Mouse (Mus musculus): ENCODE measurements around the gene Kazald1. TPM values are rescaled to one million over a fixed set of nuclear protein-coding genes. Genes with fewer than 3 reads are reported as not detected.

Gene Kazald1
- polyA plus RNA-seq, 1 experiment from 2014 or later = 2.7 TPM

GRCm38 (mm10) chr19:45077742-45078645, 3.0 kb downstream of the Kazald1 start:
- no peak overlapping the region for H3K9ac ChIP-seq (ENCODE audit: low read depth, low read length)
- H3K4me3 ChIP-seq (ENCODE audit: low read depth, low read length) = no peak overlapping the region
- no peak overlapping the region for H3K27ac ChIP-seq (ENCODE audit: low read depth, low read length)
- peaks cover 41% of the 10 kb centered on the region for H3K4me1 ChIP-seq (ENCODE audit: control insufficient read depth, insufficient read depth, low read length)
- no peaks in the 10 kb centered on the region for H3K9me3 ChIP-seq (replicated peaks; ENCODE audit: control insufficient read depth, low read length)
- peaks cover 52% of the 10 kb centered on the region for H3K27me3 ChIP-seq (ENCODE audit: control insufficient read depth, insufficient read depth, low read length)
- WGBS (ENCODE audit: insufficient replicate concordance) = 8% methylated on average over 20 of the region's 20 CpGs
- H3K36me3 ChIP-seq (ENCODE audit: control insufficient read depth, insufficient read depth, low read length) = no peaks in the 10 kb centered on the region
- ATAC-seq (replicated peaks; ENCODE audit: insufficient number of reproducible peaks, low FRiP score, low TSS enrichment) = no peak
- H3K4me2 ChIP-seq = no peak overlapping the region

- Histone ChIP-seq H3K9me3 (replicated peaks; ENCODE audit: control insufficient read depth, low read length) (no peaks in the 10 kb centered on the region), H3K4me1 (ENCODE audit: control insufficient read depth, insufficient read depth, low read length) (peaks cover 46% of the 10 kb centered on the region), H3K4me2 (peak overlapping the region; percentile 69), H3K27ac (ENCODE audit: low read depth, low read length) (no peak overlapping the region), H3K4me3 (ENCODE audit: low read depth, low read length) (peak overlapping the region; percentile 43), H3K36me3 (ENCODE audit: control insufficient read depth, insufficient read depth, low read length) (no peaks in the 10 kb centered on the region), H3K9ac (ENCODE audit: low read depth, low read length) (no peak overlapping the region; the same call in 1 of the 2 replicates), H3K27me3 (ENCODE audit: control insufficient read depth, insufficient read depth, low read length) (peaks cover 52% of the 10 kb centered on the region)
- no peak for ATAC-seq (replicated peaks; ENCODE audit: insufficient number of reproducible peaks, low FRiP score, low TSS enrichment)
- 7% methylated on average over 17 of the region's 17 CpGs for WGBS (ENCODE audit: insufficient replicate concordance)
These were observed 4.1 kb downstream of the Kazald1 start for GRCm38 (mm10) chr19:45078971-45079764.

- Histone ChIP-seq H3K4me1 (ENCODE audit: control insufficient read depth, insufficient read depth, low read length) (peaks cover 49% of the 10 kb centered on the region), H3K9ac (ENCODE audit: low read depth, low read length) (peak overlapping the region; percentile 29), H3K27ac (ENCODE audit: low read depth, low read length) (no peak overlapping the region), H3K27me3 (ENCODE audit: control insufficient read depth, insufficient read depth, low read length) (peaks cover 52% of the 10 kb centered on the region), H3K4me2 (peak overlapping the region; percentile 69), H3K36me3 (ENCODE audit: control insufficient read depth, insufficient read depth, low read length) (no peaks in the 10 kb centered on the region), H3K4me3 (ENCODE audit: low read depth, low read length) (peak overlapping the region; percentile 43), H3K9me3 (replicated peaks; ENCODE audit: control insufficient read depth, low read length) (no peaks in the 10 kb centered on the region)
- 0 out of 2 replicates have a peak, but pooled peaks have one; percentile 28 for ATAC-seq (replicated peaks; ENCODE audit: insufficient number of reproducible peaks, low FRiP score, low TSS enrichment)
- WGBS (ENCODE audit: insufficient replicate concordance) = 1% methylated on average over 45 of the region's 45 CpGs
These were observed 4.9 kb downstream of the Kazald1 start for GRCm38 (mm10) chr19:45079769-45080515.

GRCm38 (mm10) chr19:45080711-45081110, 5.7 kb downstream of the Kazald1 start:
- Histone ChIP-seq H3K9me3 (replicated peaks; ENCODE audit: control insufficient read depth, low read length) (no peaks in the 10 kb centered on the region), H3K4me1 (ENCODE audit: control insufficient read depth, insufficient read depth, low read length) (peaks cover 48% of the 10 kb centered on the region), H3K36me3 (ENCODE audit: control insufficient read depth, insufficient read depth, low read length) (no peaks in the 10 kb centered on the region), H3K27me3 (ENCODE audit: control insufficient read depth, insufficient read depth, low read length) (peaks cover 56% of the 10 kb centered on the region), H3K27ac (ENCODE audit: low read depth, low read length) (no peak overlapping the region), H3K9ac (ENCODE audit: low read depth, low read length) (no peak overlapping the region; the same call in 1 of the 2 replicates), H3K4me2 (peak overlapping the region; percentile 69), H3K4me3 (ENCODE audit: low read depth, low read length) (peak overlapping the region; percentile 43)
- no peak for ATAC-seq (replicated peaks; ENCODE audit: insufficient number of reproducible peaks, low FRiP score, low TSS enrichment)
- WGBS (ENCODE audit: insufficient replicate concordance) = 2% methylated on average over 17 of the region's 17 CpGs

- Histone ChIP-seq H3K4me3 (ENCODE audit: low read depth, low read length) (peak overlapping the region; percentile 43), H3K9me3 (replicated peaks; ENCODE audit: control insufficient read depth, low read length) (no peaks in the 10 kb centered on the region), H3K4me1 (ENCODE audit: control insufficient read depth, insufficient read depth, low read length) (peaks cover 43% of the 10 kb centered on the region), H3K27ac (ENCODE audit: low read depth, low read length) (no peak overlapping the region), H3K9ac (ENCODE audit: low read depth, low read length) (no peak overlapping the region), H3K4me2 (peak overlapping the region; percentile 69), H3K36me3 (ENCODE audit: control insufficient read depth, insufficient read depth, low read length) (no peaks in the 10 kb centered on the region), H3K27me3 (ENCODE audit: control insufficient read depth, insufficient read depth, low read length) (peaks cover 55% of the 10 kb centered on the region)
- ATAC-seq (replicated peaks; ENCODE audit: insufficient number of reproducible peaks, low FRiP score, low TSS enrichment) = no peak
- WGBS (ENCODE audit: insufficient replicate concordance) = 1% methylated on average over 5 of the region's 5 CpGs
These were observed 6.2 kb downstream of the Kazald1 start for GRCm38 (mm10) chr19:45081279-45081678.

GRCm38 (mm10) chr19:45081841-45082550, 7.0 kb downstream of the Kazald1 start:
- Histone ChIP-seq H3K4me1 (ENCODE audit: control insufficient read depth, insufficient read depth, low read length) (peaks cover 37% of the 10 kb centered on the region), H3K9me3 (replicated peaks; ENCODE audit: control insufficient read depth, low read length) (no peaks in the 10 kb centered on the region), H3K27ac (ENCODE audit: low read depth, low read length) (no peak overlapping the region), H3K36me3 (ENCODE audit: control insufficient read depth, insufficient read depth, low read length) (no peaks in the 10 kb centered on the region), H3K4me2 (no peak overlapping the region), H3K4me3 (ENCODE audit: low read depth, low read length) (no peak overlapping the region), H3K9ac (ENCODE audit: low read depth, low read length) (no peak overlapping the region), H3K27me3 (ENCODE audit: control insufficient read depth, insufficient read depth, low read length) (peaks cover 48% of the 10 kb centered on the region)
- no peak for ATAC-seq (replicated peaks; ENCODE audit: insufficient number of reproducible peaks, low FRiP score, low TSS enrichment)
- 17% methylated on average over 11 of the region's 11 CpGs for WGBS (ENCODE audit: insufficient replicate concordance)

GRCm38 (mm10) chr19:45097868-45098267, 22.8 kb downstream of the Kazald1 start:
- no peak overlapping the region for H3K27ac ChIP-seq (ENCODE audit: low read depth, low read length)

More at GRCm38 (mm10) chr19:45097868-45098267, 22.8 kb downstream of the Kazald1 start:
- 16% methylated on average over 11 of the region's 11 CpGs for WGBS (ENCODE audit: insufficient replicate concordance)
- Histone ChIP-seq H3K4me3 (ENCODE audit: low read depth, low read length) (no peak overlapping the region), H3K9ac (ENCODE audit: low read depth, low read length) (no peak overlapping the region), H3K36me3 (ENCODE audit: control insufficient read depth, insufficient read depth, low read length) (no peaks in the 10 kb centered on the region), H3K4me1 (ENCODE audit: control insufficient read depth, insufficient read depth, low read length) (no peaks in the 10 kb centered on the region), H3K27me3 (ENCODE audit: control insufficient read depth, insufficient read depth, low read length) (0 out of 2 replicates have a peak, but pooled peaks cover 2% of the 10 kb centered on the region), H3K4me2 (no peak overlapping the region), H3K9me3 (replicated peaks; ENCODE audit: control insufficient read depth, low read length) (no peaks in the 10 kb centered on the region)
- ATAC-seq (replicated peaks; ENCODE audit: insufficient number of reproducible peaks, low FRiP score, low TSS enrichment) = no peak

Measured in heart, embryonic 11.5 days (tissue).